8 mouse cellular contexts compared by ENCODE assay signal in genomic region chr16:56076121-56076869, GRCm38 (mm10). TPM values are rescaled to one million over a fixed set of nuclear protein-coding genes. Genes with fewer than 3 reads are reported as not detected.
DNase-seq lines count a peak whose midpoint lies in the region; ATAC-seq and TF ChIP-seq lines count a peak whose summit lies in the region.

No protein-coding gene starts in this region.

- peak overlapping the region; percentile 57 for H3K4me2 ChIP-seq in kidney, embryonic 16.5 days (replicated peaks; ENCODE audit: low read depth, low read length)
- peak overlapping the region; percentile 50 for H3K4me2 ChIP-seq in forebrain, embryonic 15.5 days (replicated peaks)
- peak overlapping the region; percentile 57 for H3K4me2 ChIP-seq in limb, embryonic 12.5 days
- peak overlapping the region; percentile 56 for H3K4me2 ChIP-seq in stomach, embryonic 14.5 days (replicated peaks; ENCODE audit: low read depth, low read length)

- TF ChIP-seq CTCF in bone marrow macrophage, adult 2 months (IDR thresholded peaks at IDR 0.05; ENCODE audit: low read depth, low read length) = no peak

- no peak for DNase-seq in kidney, adult 11 months
- DNase-seq in left cerebral cortex, adult 8-10 months (ENCODE audit: low spot score in 2 of 2) = no peak
- DNase-seq in kidney, adult 8-10 months = no peak

- H3K9me3 ChIP-seq in kidney, embryonic 16.5 days (ENCODE audit: low read length) = no peaks in the 10 kb centered on the region
- H3K9me3 ChIP-seq in forebrain, embryonic 15.5 days = no peaks in the 10 kb centered on the region
- no peaks in the 10 kb centered on the region for H3K9me3 ChIP-seq in limb, embryonic 12.5 days
- H3K9me3 ChIP-seq in stomach, embryonic 14.5 days (ENCODE audit: control insufficient read depth, low read depth, low read length) = no peaks in the 10 kb centered on the region

- no peak for TF ChIP-seq POLR2A in bone marrow macrophage, adult 2 months (IDR thresholded peaks at IDR 0.05; ENCODE audit: borderline replicate concordance, low read depth, low read length)

- peak overlapping the region; percentile 83 for H3K9ac ChIP-seq in kidney, embryonic 16.5 days (replicated peaks; ENCODE audit: low read length)
- H3K9ac ChIP-seq in forebrain, embryonic 15.5 days (replicated peaks) = peak overlapping the region; percentile 92
- H3K9ac ChIP-seq in limb, embryonic 12.5 days (replicated peaks) = peak overlapping the region; percentile 78
- peak overlapping the region; percentile 68 for H3K9ac ChIP-seq in stomach, embryonic 14.5 days (replicated peaks; ENCODE audit: low read depth, low read length)

- no peaks in the 10 kb centered on the region; the same call in 1 of the 2 replicates for H3K36me3 ChIP-seq in kidney, embryonic 16.5 days (ENCODE audit: insufficient read depth, low read length)
- H3K36me3 ChIP-seq in forebrain, embryonic 15.5 days = no peaks in the 10 kb centered on the region
- H3K36me3 ChIP-seq in limb, embryonic 12.5 days = peaks cover 3% of the 10 kb centered on the region; the same call in 1 of the 2 replicates
- H3K36me3 ChIP-seq in stomach, embryonic 14.5 days (ENCODE audit: control insufficient read depth, insufficient read depth, low read length) = no peaks in the 10 kb centered on the region

- peaks cover 7% of the 10 kb centered on the region; the same call in 1 of the 2 replicates for H3K4me1 ChIP-seq in kidney, embryonic 16.5 days (ENCODE audit: insufficient read depth, low read length)
- H3K4me1 ChIP-seq in bone marrow macrophage, adult 2 months (ENCODE audit: control insufficient read depth, insufficient read depth, low read length) = peaks cover 13% of the 10 kb centered on the region
- peaks cover 20% of the 10 kb centered on the region for H3K4me1 ChIP-seq in forebrain, embryonic 15.5 days
- H3K4me1 ChIP-seq in limb, embryonic 12.5 days (replicated peaks) = no peaks in the 10 kb centered on the region; the same call in 1 of the 2 replicates
- peaks cover 7% of the 10 kb centered on the region; the same call in 1 of the 2 replicates for H3K4me1 ChIP-seq in stomach, embryonic 14.5 days (ENCODE audit: control insufficient read depth, insufficient read depth, low read length)

- no peak for ATAC-seq in kidney, embryonic 16.5 days (ENCODE audit: low FRiP score, low TSS enrichment)
- no peak for ATAC-seq in forebrain, embryonic 15.5 days (replicated peaks)
- ATAC-seq in limb, embryonic 12.5 days (ENCODE audit: insufficient number of reproducible peaks, insufficient read depth, low FRiP score, low TSS enrichment, low read depth) = no peak
- no peak for ATAC-seq in stomach, embryonic 14.5 days (ENCODE audit: insufficient number of reproducible peaks, insufficient read depth, low FRiP score, low read depth)

- H3K27ac ChIP-seq in kidney, embryonic 16.5 days (ENCODE audit: low read length) = peak overlapping the region; percentile 95
- peak overlapping the region; percentile 87; the same call in 1 of the 2 replicates for H3K27ac ChIP-seq in bone marrow macrophage, adult 2 months (ENCODE audit: insufficient read depth, low read depth, low read length)
- peak overlapping the region; percentile 98 for H3K27ac ChIP-seq in forebrain, embryonic 15.5 days (replicated peaks)
- peak overlapping the region; percentile 89 for H3K27ac ChIP-seq in limb, embryonic 12.5 days
- peak overlapping the region; percentile 77; the same call in 1 of the 2 replicates for H3K27ac ChIP-seq in stomach, embryonic 14.5 days (ENCODE audit: low read length)

- H3K27me3 ChIP-seq in kidney, embryonic 16.5 days (ENCODE audit: insufficient read depth, low read length) = no peaks in the 10 kb centered on the region
- H3K27me3 ChIP-seq in forebrain, embryonic 15.5 days = no peaks in the 10 kb centered on the region
- H3K27me3 ChIP-seq in limb, embryonic 12.5 days = no peaks in the 10 kb centered on the region
- no peaks in the 10 kb centered on the region for H3K27me3 ChIP-seq in stomach, embryonic 14.5 days (ENCODE audit: control insufficient read depth, insufficient read depth, low read length)

- 9% methylated on average over 11 of the region's 11 CpGs for WGBS in kidney, embryonic 16.5 days
- WGBS in forebrain, embryonic 15.5 days = 5% methylated on average over 11 of the region's 11 CpGs
- 14% methylated on average over 11 of the region's 11 CpGs for WGBS in limb, embryonic 12.5 days
- 10% methylated on average over 11 of the region's 11 CpGs for WGBS in stomach, embryonic 14.5 days

- H3K4me3 ChIP-seq in kidney, embryonic 16.5 days (ENCODE audit: low read length) = peak overlapping the region; percentile 61
- H3K4me3 ChIP-seq in bone marrow macrophage, adult 2 months (ENCODE audit: insufficient read depth, low read length) = peak overlapping the region; percentile 100
- peak overlapping the region; percentile 96 for H3K4me3 ChIP-seq in forebrain, embryonic 15.5 days
- peak overlapping the region; percentile 73 for H3K4me3 ChIP-seq in limb, embryonic 12.5 days (replicated peaks)
- H3K4me3 ChIP-seq in stomach, embryonic 14.5 days (ENCODE audit: low read depth, low read length) = peak overlapping the region; percentile 81

RNA-seq across cellular contexts. Expression of gene Senp7, which starts 28.2 kb away (rescaled TPM):
- 24.6 and 27.2 TPM in 2 replicates for polyA plus RNA-seq in kidney, embryonic 16.5 days (2015; fragmentation: Nextera tagmentation; extraction: Ambion mirVana)
- 23.1 and 24.4 TPM in 2 replicates for polyA plus RNA-seq in bone marrow macrophage, adult 2 months (2012; ENCODE audit: insufficient read depth, insufficient read length, missing spikeins)
- 57.7 and 58.4 TPM in 2 replicates for polyA plus RNA-seq in forebrain, embryonic 15.5 days (2015; fragmentation: Nextera tagmentation; extraction: Ambion mirVana)
- 39.2 and 43.1 TPM in 2 replicates for polyA plus RNA-seq in limb, embryonic 12.5 days (2016; fragmentation: Nextera tagmentation; extraction: Ambion mirVana)
- 46.4 and 47.9 TPM in 2 replicates for polyA plus RNA-seq in stomach, embryonic 14.5 days (2014; fragmentation: Nextera tagmentation; extraction: Ambion mirVana)
- total RNA-seq in left cerebral cortex, adult 8-10 months (2022) = 10 to 100 TPM; 39.2 to 44.4 (median 42.8) TPM

RNA-seq across cellular contexts. Expression of gene Trmt10c, which starts 38.7 kb away (rescaled TPM):
- 27.8 and 28.6 TPM in 2 replicates for polyA plus RNA-seq in kidney, embryonic 16.5 days (2015; fragmentation: Nextera tagmentation; extraction: Ambion mirVana)
- polyA plus RNA-seq in bone marrow macrophage, adult 2 months (2012; ENCODE audit: insufficient read depth, insufficient read length, missing spikeins) = 10.3 and 10.6 TPM in 2 replicates
- 25.1 and 25.7 TPM in 2 replicates for polyA plus RNA-seq in forebrain, embryonic 15.5 days (2015; fragmentation: Nextera tagmentation; extraction: Ambion mirVana)
- polyA plus RNA-seq in limb, embryonic 12.5 days (2016; fragmentation: Nextera tagmentation; extraction: Ambion mirVana) = 30.3 and 31.0 TPM in 2 replicates
- polyA plus RNA-seq in stomach, embryonic 14.5 days (2014; fragmentation: Nextera tagmentation; extraction: Ambion mirVana) = 28.4 and 29.0 TPM in 2 replicates
- total RNA-seq in left cerebral cortex, adult 8-10 months (2022) = 10 to 100 TPM in 1 of 4 experiments, 1 to 10 TPM in 3; 8.6 to 10.4 (median 9.1) TPM

RNA-seq across cellular contexts. Expression of gene Pcnp, which starts 46.8 kb away (rescaled TPM):
- 210 and 217 TPM in 2 replicates for polyA plus RNA-seq in kidney, embryonic 16.5 days (2015; fragmentation: Nextera tagmentation; extraction: Ambion mirVana)
- polyA plus RNA-seq in bone marrow macrophage, adult 2 months (2012; ENCODE audit: insufficient read depth, insufficient read length, missing spikeins) = 116 and 125 TPM in 2 replicates
- 234 and 248 TPM in 2 replicates for polyA plus RNA-seq in forebrain, embryonic 15.5 days (2015; fragmentation: Nextera tagmentation; extraction: Ambion mirVana)
- 283 and 297 TPM in 2 replicates for polyA plus RNA-seq in limb, embryonic 12.5 days (2016; fragmentation: Nextera tagmentation; extraction: Ambion mirVana)
- polyA plus RNA-seq in stomach, embryonic 14.5 days (2014; fragmentation: Nextera tagmentation; extraction: Ambion mirVana) = 231 and 241 TPM in 2 replicates
- 100 to 1,000 TPM; 173 to 198 (median 182) TPM for total RNA-seq in left cerebral cortex, adult 8-10 months (2022)
